ENCODE assay signal across 14 mouse cellular contexts in genomic region chr1:162163687-162164484, GRCm38 (mm10).
DNase-seq lines count a peak whose midpoint lies in the region; ATAC-seq and TF ChIP-seq lines count a peak whose summit lies in the region.
"Had no signal": no experiment of that assay in that cellular context is flagged by ENCODE, and none has a peak within 500 bp of the region (broad histone marks: within the 10 kb centered on the region; RNA-seq: fewer than 3 reads in every experiment).

No protein-coding gene starts in this region.

- H3K36me3 ChIP-seq in forebrain, postnatal 0 days (ENCODE audit: insufficient read depth): no peaks in the 10 kb centered on the region
- H3K36me3 ChIP-seq in forebrain, embryonic 11.5 days (ENCODE audit: control insufficient read depth, insufficient read depth, low read length): no peaks in the 10 kb centered on the region
- H3K36me3 ChIP-seq in hindbrain, embryonic 10.5 days: no peaks in the 10 kb centered on the region
- H3K36me3 ChIP-seq in hindbrain, embryonic 11.5 days (ENCODE audit: control insufficient read depth, insufficient read depth, low read length): no peaks in the 10 kb centered on the region
- H3K36me3 ChIP-seq in stomach, embryonic 14.5 days (ENCODE audit: control insufficient read depth, insufficient read depth, low read length): no peaks in the 10 kb centered on the region
- no peaks in the 10 kb centered on the region for H3K36me3 ChIP-seq in stomach, postnatal 0 days (ENCODE audit: control insufficient read depth, insufficient read depth, low read length)
- H3K36me3 ChIP-seq in stomach, embryonic 16.5 days (ENCODE audit: control insufficient read depth, insufficient read depth, low read length): no peaks in the 10 kb centered on the region
- H3K36me3 ChIP-seq: forebrain, embryonic 10.5 days; hindbrain, embryonic 12.5 days; lung, embryonic 15.5 days had no signal

- no peak overlapping the region for H3K27ac ChIP-seq in forebrain, postnatal 0 days (ENCODE audit: low read depth, low read length)
- H3K27ac ChIP-seq in forebrain, embryonic 11.5 days (ENCODE audit: low read depth, low read length): no peak overlapping the region
- H3K27ac ChIP-seq in hindbrain, embryonic 10.5 days: peak overlapping the region; percentile 35; the same call in 1 of the 2 replicates
- H3K27ac ChIP-seq in hindbrain, embryonic 11.5 days (ENCODE audit: low read depth, low read length): no peak overlapping the region
- peak overlapping the region; percentile 10; the same call in 1 of the 2 replicates for H3K27ac ChIP-seq in stomach, embryonic 14.5 days (ENCODE audit: low read length)
- no peak overlapping the region for H3K27ac ChIP-seq in stomach, postnatal 0 days (replicated peaks)
- H3K27ac ChIP-seq in stomach, embryonic 16.5 days (ENCODE audit: low read length): peak overlapping the region; percentile 24; the same call in 1 of the 2 replicates
- H3K27ac ChIP-seq: forebrain, embryonic 10.5 days; hindbrain, embryonic 12.5 days; lung, embryonic 15.5 days had no signal

- H3K4me2 ChIP-seq in forebrain, postnatal 0 days (ENCODE audit: low read depth): no peak overlapping the region
- no peak overlapping the region for H3K4me2 ChIP-seq in forebrain, embryonic 11.5 days (ENCODE audit: low read depth, low read length, severe bottlenecking)
- no peak overlapping the region for H3K4me2 ChIP-seq in hindbrain, embryonic 11.5 days (replicated peaks; ENCODE audit: low read depth, low read length)
- H3K4me2 ChIP-seq in stomach, embryonic 14.5 days (replicated peaks; ENCODE audit: low read depth, low read length): no peak overlapping the region
- H3K4me2 ChIP-seq in stomach, postnatal 0 days (replicated peaks; ENCODE audit: low read depth): no peak overlapping the region
- H3K4me2 ChIP-seq in stomach, embryonic 16.5 days (ENCODE audit: low read depth, low read length): no peak overlapping the region
- H3K4me2 ChIP-seq: hindbrain, embryonic 12.5 days; lung, embryonic 15.5 days had no signal

- no peak overlapping the region for H3K4me3 ChIP-seq in forebrain, postnatal 0 days (ENCODE audit: low read depth, low read length)
- H3K4me3 ChIP-seq in forebrain, embryonic 11.5 days (ENCODE audit: low read depth, low read length): no peak overlapping the region
- H3K4me3 ChIP-seq in hindbrain, embryonic 10.5 days: no peak overlapping the region
- no peak overlapping the region for H3K4me3 ChIP-seq in hindbrain, embryonic 11.5 days (ENCODE audit: low read depth, low read length)
- no peak overlapping the region for H3K4me3 ChIP-seq in stomach, embryonic 14.5 days (ENCODE audit: low read depth, low read length)
- no peak overlapping the region for H3K4me3 ChIP-seq in stomach, postnatal 0 days (ENCODE audit: low read depth, low read length)
- H3K4me3 ChIP-seq in stomach, embryonic 16.5 days (replicated peaks; ENCODE audit: low read length): no peak overlapping the region
- H3K4me3 ChIP-seq: forebrain, embryonic 10.5 days; hindbrain, embryonic 12.5 days; lung, embryonic 15.5 days had no signal

- ATAC-seq in forebrain, postnatal 0 days: peak; percentile 47
- no peak for ATAC-seq in forebrain, embryonic 11.5 days (replicated peaks; ENCODE audit: low FRiP score)
- ATAC-seq in hindbrain, embryonic 11.5 days (ENCODE audit: low FRiP score): no peak
- no peak for ATAC-seq in stomach, embryonic 14.5 days (ENCODE audit: insufficient number of reproducible peaks, insufficient read depth, low FRiP score, low read depth)
- no peak for ATAC-seq in stomach, postnatal 0 days (ENCODE audit: low FRiP score, low TSS enrichment)
- no peak for ATAC-seq in stomach, embryonic 16.5 days (ENCODE audit: insufficient read depth, low FRiP score)

- no peak for TF ChIP-seq CTCF in forebrain, postnatal 0 days (IDR thresholded peaks at IDR 0.05; ENCODE audit: low read depth)
- no peak for TF ChIP-seq CTCF in stomach, postnatal 0 days (IDR thresholded peaks at IDR 0.05; ENCODE audit: low read depth)

- H3K4me1 ChIP-seq in forebrain, postnatal 0 days (ENCODE audit: insufficient read depth): no peaks in the 10 kb centered on the region
- no peaks in the 10 kb centered on the region for H3K4me1 ChIP-seq in forebrain, embryonic 11.5 days (replicated peaks; ENCODE audit: control insufficient read depth, insufficient read depth, low read length)
- H3K4me1 ChIP-seq in hindbrain, embryonic 10.5 days (replicated peaks): peaks cover 6% of the 10 kb centered on the region; the same call in 1 of the 2 replicates
- H3K4me1 ChIP-seq in hindbrain, embryonic 11.5 days (replicated peaks; ENCODE audit: control insufficient read depth, insufficient read depth, low read length): no peaks in the 10 kb centered on the region
- peaks cover 7% of the 10 kb centered on the region; the same call in 1 of the 2 replicates for H3K4me1 ChIP-seq in stomach, embryonic 14.5 days (ENCODE audit: control insufficient read depth, insufficient read depth, low read length)
- H3K4me1 ChIP-seq in stomach, postnatal 0 days (replicated peaks; ENCODE audit: control insufficient read depth, insufficient read depth): no peaks in the 10 kb centered on the region
- H3K4me1 ChIP-seq in stomach, embryonic 16.5 days (ENCODE audit: control insufficient read depth, insufficient read depth, low read length): no peaks in the 10 kb centered on the region
- H3K4me1 ChIP-seq: hindbrain, embryonic 12.5 days had no signal

- 80% methylated on average over 7 of the region's 7 CpGs for WGBS in forebrain, postnatal 0 days
- WGBS in forebrain, embryonic 11.5 days: 88% methylated on average over 7 of the region's 7 CpGs
- 90% methylated on average over 7 of the region's 7 CpGs for WGBS in hindbrain, embryonic 10.5 days
- WGBS in hindbrain, embryonic 11.5 days: 78% methylated on average over 7 of the region's 7 CpGs
- WGBS in stomach, embryonic 14.5 days: 65% methylated on average over 7 of the region's 7 CpGs
- 74% methylated on average over 7 of the region's 7 CpGs for WGBS in stomach, postnatal 0 days
- 75% methylated on average over 7 of the region's 7 CpGs for WGBS in stomach, embryonic 16.5 days

- no peak for TF ChIP-seq EP300 in stomach, postnatal 0 days (optimal IDR thresholded peaks at IDR 0.05)

- H3K27me3 ChIP-seq in forebrain, postnatal 0 days (ENCODE audit: insufficient read depth, low read length): no peaks in the 10 kb centered on the region
- no peaks in the 10 kb centered on the region for H3K27me3 ChIP-seq in forebrain, embryonic 11.5 days (ENCODE audit: control insufficient read depth, insufficient read depth, low read length)
- no peaks in the 10 kb centered on the region for H3K27me3 ChIP-seq in hindbrain, embryonic 10.5 days (ENCODE audit: insufficient read depth, poor library complexity, severe bottlenecking)
- no peaks in the 10 kb centered on the region for H3K27me3 ChIP-seq in hindbrain, embryonic 11.5 days (ENCODE audit: control insufficient read depth, insufficient read depth, low read length)
- H3K27me3 ChIP-seq in stomach, embryonic 14.5 days (ENCODE audit: control insufficient read depth, insufficient read depth, low read length): no peaks in the 10 kb centered on the region
- no peaks in the 10 kb centered on the region for H3K27me3 ChIP-seq in stomach, postnatal 0 days (ENCODE audit: control insufficient read depth, insufficient read depth, low read length)
- no peaks in the 10 kb centered on the region for H3K27me3 ChIP-seq in stomach, embryonic 16.5 days (ENCODE audit: control insufficient read depth, insufficient read depth, low read length)
- H3K27me3 ChIP-seq: hindbrain, embryonic 12.5 days; lung, embryonic 15.5 days had no signal

- H3K9me3 ChIP-seq in forebrain, postnatal 0 days (ENCODE audit: low read length): no peaks in the 10 kb centered on the region
- H3K9me3 ChIP-seq in forebrain, embryonic 11.5 days (ENCODE audit: control insufficient read depth, low read length): no peaks in the 10 kb centered on the region
- no peaks in the 10 kb centered on the region for H3K9me3 ChIP-seq in hindbrain, embryonic 10.5 days
- H3K9me3 ChIP-seq in hindbrain, embryonic 11.5 days (ENCODE audit: control insufficient read depth, low read length): no peaks in the 10 kb centered on the region
- H3K9me3 ChIP-seq in stomach, embryonic 14.5 days (ENCODE audit: control insufficient read depth, low read depth, low read length): no peaks in the 10 kb centered on the region
- no peaks in the 10 kb centered on the region for H3K9me3 ChIP-seq in stomach, postnatal 0 days (ENCODE audit: control insufficient read depth, low read length)
- no peaks in the 10 kb centered on the region for H3K9me3 ChIP-seq in stomach, embryonic 16.5 days (replicated peaks; ENCODE audit: control insufficient read depth, low read length)
- H3K9me3 ChIP-seq: forebrain, embryonic 10.5 days; hindbrain, embryonic 12.5 days; lung, embryonic 15.5 days had no signal

- peak; percentile 8 for DNase-seq in forebrain, postnatal 0 days
- DNase-seq in forebrain, embryonic 11.5 days (ENCODE audit: low spot score): no peak
- no peak for DNase-seq in hindbrain, embryonic 10.5 days (ENCODE audit: low spot score)
- DNase-seq in hindbrain, embryonic 11.5 days (ENCODE audit: low spot score): no peak
- no peak for DNase-seq in stomach, postnatal 0 days (ENCODE audit: low spot score)
- DNase-seq in neural tube, embryonic 10.5 days (ENCODE audit: extremely low spot score, low spot score): no peak
- DNase-seq: cerebellum, adult 2 months; kidney, adult 2 months; thymus, adult 2 months had no signal

- H3K9ac ChIP-seq in forebrain, postnatal 0 days: no peak overlapping the region
- no peak overlapping the region for H3K9ac ChIP-seq in forebrain, embryonic 11.5 days (ENCODE audit: low read length)
- H3K9ac ChIP-seq in hindbrain, embryonic 11.5 days (ENCODE audit: low read depth, low read length): no peak overlapping the region
- no peak overlapping the region for H3K9ac ChIP-seq in stomach, embryonic 14.5 days (replicated peaks; ENCODE audit: low read depth, low read length)
- H3K9ac ChIP-seq in stomach, postnatal 0 days (ENCODE audit: low read length): no peak overlapping the region
- H3K9ac ChIP-seq in stomach, embryonic 16.5 days (ENCODE audit: low read length): no peak overlapping the region
- H3K9ac ChIP-seq: hindbrain, embryonic 12.5 days; lung, embryonic 15.5 days had no signal

Comparison
In these comparisons a context has a peak if more than half of its experiments do, and no peak if none do; other contexts are left out.
1. H3K27ac ChIP-seq: peak in hindbrain, embryonic 10.5 days (single experiment), stomach, embryonic 14.5 days (single experiment) and stomach, embryonic 16.5 days (single experiment); none in forebrain, postnatal 0 days (single experiment), forebrain, embryonic 11.5 days (single experiment), hindbrain, embryonic 11.5 days (single experiment) and stomach, postnatal 0 days (single experiment).